11 mouse cellular contexts compared by ENCODE assay signal in the genomic region with DNA sequence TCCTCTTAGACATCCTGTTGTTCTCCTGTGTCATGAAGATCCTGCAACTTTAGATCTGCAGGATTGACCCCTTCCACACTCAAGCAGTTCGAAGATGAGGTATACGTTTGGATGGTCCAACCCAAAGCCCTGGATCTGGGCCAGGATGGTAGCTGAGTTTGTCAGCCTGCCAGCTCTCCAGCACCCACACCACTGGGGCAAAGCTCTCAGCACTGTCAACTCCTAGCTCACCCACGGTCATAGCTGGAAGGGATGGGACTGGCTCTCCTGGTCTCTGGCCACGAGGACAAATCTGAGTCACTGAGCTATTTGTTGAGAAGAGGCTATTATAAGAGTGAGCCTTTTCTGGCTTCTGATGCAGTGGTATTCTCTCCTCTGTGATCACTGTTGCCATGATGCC.
DNase-seq lines count a peak whose midpoint lies in the region; ATAC-seq lines count a peak whose summit lies in the region.
"Had no signal": no experiment of that assay in that cellular context is flagged by ENCODE, and none has a peak within 500 bp of the region (broad histone marks: within the 10 kb centered on the region; RNA-seq: fewer than 3 reads in every experiment).

No protein-coding gene starts in this region.

- intact Hi-C loops in heart, postnatal 14 days (cut with DNase I): no loop called here

- no peak for DNase-seq in heart, postnatal 14 days
- DNase-seq in urinary bladder, postnatal 14 days (ENCODE audit: low spot score): peak; percentile 8
- DNase-seq in urinary bladder, postnatal 10 days (ENCODE audit: low spot score): no peak
- peak; percentile 88 for DNase-seq in brain, adult 2 months (ENCODE audit: low read depth, low spot score)
- no peak for DNase-seq in thymus, adult 18-20 months
- DNase-seq in thymus, postnatal 4 days: no peak
- DNase-seq: liver, embryonic 13.5 days; retina, postnatal 1 day had no signal

- H3K9ac ChIP-seq in heart, embryonic 16.5 days (ENCODE audit: low read length): no peak overlapping the region
- H3K9ac ChIP-seq: embryonic facial prominence, embryonic 13.5 days; liver, embryonic 13.5 days had no signal

- H3K27me3 ChIP-seq in heart, embryonic 16.5 days (ENCODE audit: control insufficient read depth, insufficient read depth, low read length): peaks cover 8% of the 10 kb centered on the region

- peak; percentile 86 for ATAC-seq in heart, embryonic 16.5 days (replicated peaks; ENCODE audit: extremely low read depth, insufficient read depth, low FRiP score)
- ATAC-seq: intestine, postnatal 0 days had no signal

- no peaks in the 10 kb centered on the region for H3K9me3 ChIP-seq in heart, embryonic 16.5 days (replicated peaks; ENCODE audit: control insufficient read depth, low read length)
- H3K9me3 ChIP-seq: embryonic facial prominence, embryonic 13.5 days; liver, embryonic 13.5 days had no signal

- 33% methylated on average over 4 of the region's 4 CpGs for WGBS in heart, embryonic 16.5 days

- no peak overlapping the region for H3K4me3 ChIP-seq in heart, embryonic 16.5 days (ENCODE audit: low read length)
- H3K4me3 ChIP-seq: embryonic facial prominence, embryonic 13.5 days; liver, embryonic 13.5 days had no signal

- peaks cover 5% of the 10 kb centered on the region for H3K4me1 ChIP-seq in heart, embryonic 16.5 days (ENCODE audit: control insufficient read depth, insufficient read depth, low read length)
- H3K4me1 ChIP-seq: liver, embryonic 13.5 days had no signal

- no peaks in the 10 kb centered on the region for H3K36me3 ChIP-seq in heart, embryonic 16.5 days (ENCODE audit: control insufficient read depth, insufficient read depth)
- H3K36me3 ChIP-seq: embryonic facial prominence, embryonic 13.5 days; liver, embryonic 13.5 days had no signal

- no peak overlapping the region for H3K27ac ChIP-seq in heart, embryonic 16.5 days (ENCODE audit: low read length)
- H3K27ac ChIP-seq: embryonic facial prominence, embryonic 13.5 days; liver, embryonic 13.5 days had no signal

- no peak overlapping the region for H3K4me2 ChIP-seq in heart, embryonic 16.5 days (ENCODE audit: low read depth, low read length)
- H3K4me2 ChIP-seq: embryonic facial prominence, embryonic 13.5 days; liver, embryonic 13.5 days had no signal

Comparison
In these comparisons a context has a peak if more than half of its experiments do, and no peak if none do; other contexts are left out.
1. DNase-seq: peak in urinary bladder, postnatal 14 days (single experiment) and brain, adult 2 months (single experiment); none in heart, postnatal 14 days (0 of 2), urinary bladder, postnatal 10 days (single experiment), thymus, adult 18-20 months (0 of 2) and thymus, postnatal 4 days (single experiment).